Mouse (Mus musculus) gastrocnemius, adult 8-10 months (tissue): ENCODE measurements around the gene Ttll11. TPM values are rescaled to one million over a fixed set of nuclear protein-coding genes. Genes with fewer than 3 reads are reported as not detected.

Experiments used
- total RNA-seq, 4 experiments: library from RNA; stranded (reverse); gene quantifications; 2 replicates each; pipeline ENCODE4 v1.2.4; 2022

The Ttll11 gene
- total RNA-seq, 4 experiments from 2014 or later = 2.0 to 3.2 (median 2.5) TPM

Other genes with a start within 250 kb of the Ttll11 start
- gene Ndufa8, start 69.5 kb upstream of the Ttll11 start, total RNA-seq = 100 to 1,000 TPM; 299 to 345 (median 329) TPM
- not detected for gene Morn5, start 69.5 kb upstream of the Ttll11 start, total RNA-seq
- 1 to 10 TPM; 1.2 to 1.5 (median 1.4) TPM for gene Lhx6, start 125.5 kb upstream of the Ttll11 start, total RNA-seq
- gene Mrrf, start 156.5 kb upstream of the Ttll11 start, total RNA-seq = 10 to 100 TPM; 16.5 to 19.6 (median 17.5) TPM
- gene Rbm18, start 156.9 kb upstream of the Ttll11 start, total RNA-seq = 10 to 100 TPM; 29.7 to 36.4 (median 32.2) TPM